Mouse (Mus musculus) ES-E14 (cell line): ENCODE measurements around the gene Taar4.

Experiments
- CHD2 ChIP-seq: IDR thresholded peaks from 2 replicates; pipeline ENCODE4 v1.6.1; 2014; ENCODE audit warnings: mild to moderate bottlenecking, low read depth, low read length, inconsistent platforms
- HCFC1 ChIP-seq: IDR thresholded peaks from 2 replicates; pipeline ENCODE4 v1.6.1; 2012; ENCODE audit warnings: low read length, inconsistent platforms, borderline replicate concordance; ENCODE audit not compliant: insufficient read depth
- MAFK ChIP-seq: IDR thresholded peaks from 2 replicates; pipeline ENCODE4 v1.6.1; 2014; ENCODE audit warnings: mild to moderate bottlenecking, low read depth, low read length, inconsistent platforms; ENCODE audit not compliant: insufficient read depth
- ZC3H11A ChIP-seq: IDR thresholded peaks from 2 replicates; pipeline ENCODE4 v1.6.1; 2012; ENCODE audit warnings: low read depth, mild to moderate bottlenecking, inconsistent platforms, low read length, borderline replicate concordance
- ZNF384 ChIP-seq: IDR thresholded peaks from 2 replicates; pipeline ENCODE4 v1.6.1; 2012; ENCODE audit warnings: low read depth, low read length, inconsistent platforms

- TF ChIP-seq ZC3H11A (no peak), CHD2 (no peak), HCFC1 (no peak), ZNF384 (no peak), MAFK (no peak)
Measured at GRCm38 (mm10) chr10:23920056-23920455, 40.2 kb upstream of the Taar4 start, which contains the start of gene Taar1.
